Mouse (Mus musculus) liver, embryonic 15.5 days (tissue): ENCODE results near the gene Ism2. TPM values are rescaled to one million over a fixed set of nuclear protein-coding genes. Genes with fewer than 3 reads are reported as not detected.
A peak's percentile ranks its signal among the peaks of the same experiment; 100 is the strongest.

Source experiments
- ATAC-seq: fragments of 200-750 bp; cut with Nextera tagmentation; 2 replicates; pipeline ENCODE4 v1.8.0; 2017; ENCODE audit warnings: moderate number of reproducible peaks, mild to moderate bottlenecking, moderate library complexity; ENCODE audit not compliant: insufficient read depth
- H3K27ac ChIP-seq: fragments of 300-500 bp; sonication (generic); replicated peaks from 2 replicates; pipeline ENCODE4 v1.5.1; 2015; ENCODE audit warnings: mild to moderate bottlenecking, inconsistent platforms
- H3K27me3 ChIP-seq: fragments of 300-500 bp; sonication (generic); 2 replicates; pipeline ENCODE4 v1.6.1; 2015; ENCODE audit warnings: mild to moderate bottlenecking, inconsistent platforms
- H3K36me3 ChIP-seq: fragments of 300-500 bp; sonication (generic); replicated peaks from 2 replicates; pipeline ENCODE4 v1.6.1; 2015; ENCODE audit warnings: moderate library complexity, mild to moderate bottlenecking, inconsistent platforms
- H3K4me1 ChIP-seq: fragments of 300-500 bp; sonication (generic); replicated peaks from 2 replicates; pipeline ENCODE4 v1.6.1; 2015; ENCODE audit warnings: inconsistent platforms
- H3K4me2 ChIP-seq: fragments of 300-500 bp; sonication (generic); 2 replicates; pipeline ENCODE4 v1.6.1; 2015; ENCODE audit warnings: moderate library complexity, mild to moderate bottlenecking, inconsistent platforms
- H3K4me3 ChIP-seq: fragments of 300-500 bp; sonication (generic); replicated peaks from 2 replicates; pipeline ENCODE4 v1.5.1; 2015; ENCODE audit warnings: mild to moderate bottlenecking, inconsistent platforms
- H3K9ac ChIP-seq: fragments of 300-500 bp; sonication (generic); 2 replicates; pipeline ENCODE4 v1.6.1; 2015; ENCODE audit warnings: moderate library complexity, mild to moderate bottlenecking, inconsistent platforms
- H3K9me3 ChIP-seq: fragments of 300-500 bp; sonication (generic); replicated peaks from 2 replicates; pipeline ENCODE4 v1.6.1; 2016; ENCODE audit warnings: inconsistent platforms
- WGBS: fragments of 180-500 bp; shearing (Covaris S2); methylation state at CpG from one replicate; pipeline ENCODE4 v1.1.7; 2015; ENCODE audit warnings: mixed read lengths; ENCODE audit not compliant: insufficient replicate concordance; 5-methylcytosine and 5-hydroxymethylcytosine counted together
- polyA plus RNA-seq: library from polyadenylated mRNA; unstranded; fragments of >200 nt; fragmentation: Nextera tagmentation; extraction: Ambion mirVana; gene quantifications from 2 replicates; pipeline ENCODE4 v1.2.1, GENCODE M21; 2015

Ism2 gene
- polyA plus RNA-seq, 1 experiment from 2014 or later, result 0.15 TPM

DNA sequence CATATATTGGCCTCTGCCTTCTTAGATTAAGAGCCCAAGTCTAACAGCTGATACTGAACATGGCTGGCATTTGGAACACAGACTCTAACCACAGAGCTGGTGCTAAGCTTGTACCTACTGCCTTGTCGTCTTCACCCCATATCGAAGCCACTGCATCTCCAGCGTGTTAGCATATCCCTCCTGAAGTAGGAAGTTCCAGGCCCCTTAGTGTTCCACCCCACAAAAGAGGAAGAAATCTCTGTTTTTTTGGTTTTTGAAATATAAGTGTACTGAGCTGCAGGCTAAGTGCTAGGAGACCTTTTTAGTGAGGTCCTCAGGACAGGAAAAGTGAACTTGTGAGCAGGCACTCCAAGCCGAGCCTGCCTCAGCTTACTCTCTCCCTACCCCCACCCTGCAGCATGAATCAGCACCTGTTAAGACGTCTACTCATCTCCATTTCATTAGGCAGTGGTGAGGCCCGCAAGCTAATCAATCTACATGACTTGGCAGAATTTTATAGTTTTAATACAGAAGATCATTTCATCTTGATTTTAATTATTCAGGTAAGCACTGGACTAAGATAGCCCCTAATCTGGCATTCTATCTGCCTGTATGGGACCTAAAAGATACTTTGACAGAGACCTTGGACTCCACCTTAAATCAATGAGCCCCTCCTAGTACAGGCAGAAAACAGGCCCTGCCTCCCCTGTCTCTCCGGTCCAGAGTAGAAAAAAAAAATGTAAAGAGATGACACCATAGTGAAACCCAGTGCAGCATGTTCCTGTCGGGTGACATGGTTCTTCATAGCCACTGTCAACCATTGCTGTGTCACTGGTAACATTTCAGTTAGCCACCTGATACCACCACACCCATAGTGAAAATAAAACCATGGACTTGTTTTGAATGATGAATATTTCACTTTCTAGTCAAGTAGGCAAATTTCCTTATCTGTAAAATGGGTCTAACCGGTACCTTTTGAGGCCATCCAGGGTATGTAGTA, 24.4 kb downstream of the Ism2 start:
- H3K4me2 ChIP-seq, result no peak overlapping the region
- H3K9ac ChIP-seq, result no peak overlapping the region
- H3K4me3 ChIP-seq, result no peak overlapping the region
- peaks cover 58% of the 10 kb centered on the region for H3K36me3 ChIP-seq
- no peaks in the 10 kb centered on the region for H3K27me3 ChIP-seq
- WGBS, result 46% methylated on average over 9 of the region's 9 CpGs
- peaks cover 26% of the 10 kb centered on the region for H3K4me1 ChIP-seq
- peak overlapping the region; percentile 73 for H3K27ac ChIP-seq
- peak; percentile 84 for ATAC-seq
- H3K9me3 ChIP-seq, result no peaks in the 10 kb centered on the region

GRCm38 (mm10) chr12:87267682-87268081, 31.8 kb downstream of the Ism2 start:
- H3K9ac ChIP-seq, result peak overlapping the region; percentile 88
- peak overlapping the region; percentile 94; the same call in 1 of the 2 replicates for H3K27ac ChIP-seq
- H3K4me2 ChIP-seq, result peak overlapping the region; percentile 86
- ATAC-seq, result no peak
- peaks cover 25% of the 10 kb centered on the region for H3K4me1 ChIP-seq
- H3K4me3 ChIP-seq, result peak overlapping the region; percentile 84
- peaks cover 49% of the 10 kb centered on the region for H3K36me3 ChIP-seq
- H3K27me3 ChIP-seq, result no peaks in the 10 kb centered on the region
- no peaks in the 10 kb centered on the region for H3K9me3 ChIP-seq
- 13% methylated on average over 4 of the region's 4 CpGs for WGBS

- Histone ChIP-seq H3K4me3 (peak overlapping the region; percentile 84), H3K9me3 (no peaks in the 10 kb centered on the region), H3K36me3 (peaks cover 47% of the 10 kb centered on the region), H3K27ac (peak overlapping the region; percentile 94), H3K4me2 (peak overlapping the region; percentile 86), H3K27me3 (no peaks in the 10 kb centered on the region), H3K9ac (peak overlapping the region; percentile 88), H3K4me1 (peaks cover 25% of the 10 kb centered on the region)
- peak; percentile 41 for ATAC-seq
- under 1% methylated on average over 31 of the region's 31 CpGs for WGBS
Observed at GRCm38 (mm10) chr12:87266827-87267603, 32.5 kb downstream of the Ism2 start.

DNA sequence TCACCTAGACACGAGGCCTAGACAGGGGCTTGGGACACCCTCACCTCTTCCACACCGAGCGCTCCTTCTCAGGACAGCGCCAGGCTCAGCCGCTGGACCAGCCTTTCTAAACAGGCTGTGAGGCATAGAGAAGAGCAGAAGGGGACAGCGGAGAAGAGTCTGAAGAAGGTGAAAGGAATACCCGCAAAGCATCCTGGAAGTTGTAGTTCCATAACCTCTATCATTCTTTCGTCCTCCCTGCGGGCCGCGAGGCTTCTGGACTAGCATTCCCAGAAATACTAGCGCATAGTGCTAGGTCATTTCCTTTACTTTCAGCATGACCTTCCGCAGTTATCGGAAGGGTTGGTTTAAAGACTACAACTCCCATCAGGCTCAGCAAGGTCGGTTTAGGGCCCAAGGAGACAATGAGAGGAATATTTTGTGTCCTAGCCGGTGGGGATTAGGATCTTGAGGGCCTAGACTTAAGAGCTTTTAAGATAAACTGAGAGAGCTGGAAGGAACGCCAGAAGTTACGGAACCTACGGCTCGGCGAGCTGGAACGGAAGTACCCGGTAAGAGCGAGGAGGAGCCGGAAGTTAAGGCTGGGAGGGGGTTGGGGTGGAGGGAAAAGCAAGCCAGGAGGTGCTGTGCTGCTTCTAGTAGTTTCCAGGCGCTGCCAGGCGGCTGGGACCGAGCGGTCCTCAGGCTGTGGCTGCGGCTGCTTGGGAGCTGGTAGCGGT, 33.2 kb downstream of the Ism2 start, which contains the start of the genes Vipas39 and Ahsa1:
Gene Vipas39 (minus strand): TSS at position 149 of the 719 bp plus-strand sequence.
Gene Ahsa1 (plus strand): TSS at position 372 of the 719 bp plus-strand sequence.
- Histone ChIP-seq H3K27ac (peak within 1 kb of the TSS; percentile 94), H3K4me3 (peak within 1 kb of the TSS; percentile 84), H3K27me3 (no peaks in the 10 kb centered on the region), H3K36me3 (peaks cover 47% of the 10 kb centered on the region), H3K4me1 (peaks cover 25% of the 10 kb centered on the region), H3K9ac (peak within 1 kb of the TSS; percentile 88), H3K9me3 (no peaks in the 10 kb centered on the region), H3K4me2 (peak within 1 kb of the TSS; percentile 86)
- ATAC-seq, result peak; percentile 96
- under 1% methylated on average over 31 of the region's 31 CpGs for WGBS

DNA sequence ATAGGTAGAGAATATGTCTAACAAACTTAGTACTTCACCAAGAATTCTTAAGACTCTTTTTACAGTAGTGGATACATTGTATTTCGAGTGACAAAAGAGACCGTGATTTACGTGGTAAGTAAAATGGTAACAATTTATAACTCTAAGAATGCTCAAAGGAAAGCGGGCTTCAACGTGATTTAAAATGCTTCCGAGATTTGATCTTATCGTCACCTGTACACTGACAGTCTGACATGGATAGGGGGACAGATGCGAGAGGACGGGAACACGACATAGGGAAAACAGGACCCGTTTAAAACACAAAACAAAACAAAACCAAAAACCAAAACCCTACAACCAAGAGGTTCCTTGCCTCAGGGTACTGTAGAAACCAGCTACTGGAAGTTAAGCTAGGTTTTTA, 34.1 kb downstream of the Ism2 start:
- Histone ChIP-seq H3K4me3 (peak overlapping the region; percentile 84), H3K9me3 (no peaks in the 10 kb centered on the region), H3K27ac (peak overlapping the region; percentile 74), H3K36me3 (peaks cover 44% of the 10 kb centered on the region), H3K4me1 (peaks cover 25% of the 10 kb centered on the region), H3K9ac (peak overlapping the region; percentile 88), H3K27me3 (no peaks in the 10 kb centered on the region), H3K4me2 (peak overlapping the region; percentile 86)
- no peak for ATAC-seq
- 21% methylated on average over 11 of the region's 11 CpGs for WGBS

DNA sequence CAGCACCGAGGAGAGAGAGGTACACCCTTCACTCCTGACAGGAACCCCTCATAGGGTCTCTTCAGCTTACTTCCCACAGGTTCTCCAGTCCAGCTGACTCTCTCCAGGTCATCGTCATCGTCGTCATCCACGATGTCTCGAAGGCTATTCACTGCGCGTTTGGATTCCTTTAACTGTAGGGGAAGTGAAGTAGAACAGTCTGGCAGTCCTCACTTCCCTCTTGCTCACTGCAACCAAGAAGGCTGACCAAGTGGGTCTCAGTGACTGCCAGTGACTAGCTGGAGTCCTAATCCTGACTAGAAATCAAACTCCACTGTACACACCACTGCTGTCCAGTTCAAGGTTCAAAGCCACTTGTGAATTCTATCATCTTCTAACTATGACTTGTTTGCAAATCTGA, 38.9 kb downstream of the Ism2 start:
- H3K27ac ChIP-seq, result no peak overlapping the region
- H3K4me1 ChIP-seq, result peaks cover 17% of the 10 kb centered on the region
- ATAC-seq, result no peak
- H3K9ac ChIP-seq, result no peak overlapping the region
- WGBS, result 81% methylated on average over 8 of the region's 8 CpGs
- H3K36me3 ChIP-seq, result peaks cover 44% of the 10 kb centered on the region
- H3K9me3 ChIP-seq, result no peaks in the 10 kb centered on the region
- H3K27me3 ChIP-seq, result no peaks in the 10 kb centered on the region
- H3K4me3 ChIP-seq, result no peak overlapping the region
- no peak overlapping the region for H3K4me2 ChIP-seq

DNA sequence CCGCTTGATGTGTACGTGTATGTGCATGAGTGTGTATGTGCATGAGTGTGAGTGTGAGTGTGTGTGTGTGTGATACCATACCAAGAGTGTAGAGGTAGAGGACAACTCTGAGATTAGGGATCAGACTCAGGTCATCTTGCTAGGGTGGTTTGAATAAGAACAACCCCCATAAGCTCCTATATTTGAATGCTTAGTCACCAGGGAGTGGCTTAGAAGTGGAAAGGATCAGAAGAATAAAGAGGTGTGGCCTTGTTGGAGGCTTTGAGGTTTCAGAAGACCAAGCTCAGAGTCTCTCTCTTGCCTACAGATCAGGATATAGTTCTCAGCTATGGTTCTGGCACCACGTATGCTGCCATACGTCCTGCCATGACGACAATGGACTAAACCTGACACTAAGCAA, 42.9 kb downstream of the Ism2 start:
- ATAC-seq, result 0 out of 2 replicates have a peak, but pooled peaks have one; percentile 42

DNA sequence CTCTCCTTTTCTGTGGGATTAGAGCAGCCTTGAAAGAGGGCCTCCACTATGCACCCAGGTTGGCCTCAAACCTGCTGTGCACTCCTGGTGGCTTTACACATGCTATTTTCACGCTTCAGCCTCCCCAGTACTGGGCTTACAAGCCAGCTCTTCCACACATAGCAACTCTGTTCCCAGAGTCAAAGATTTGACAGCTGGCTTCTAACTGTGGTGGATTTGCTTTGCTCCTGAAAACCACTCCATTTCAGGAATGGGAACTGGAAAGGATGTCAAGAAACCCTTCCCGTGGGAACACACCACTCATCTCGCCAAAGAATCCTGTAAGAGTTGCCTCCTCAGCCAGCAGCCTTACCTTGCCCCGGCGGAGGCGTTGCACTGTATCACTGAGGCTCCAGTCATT, 45.6 kb downstream of the Ism2 start:
- H3K9me3 ChIP-seq, result no peaks in the 10 kb centered on the region
- H3K4me1 ChIP-seq, result peaks cover 20% of the 10 kb centered on the region
- ATAC-seq, result no peak
- no peak overlapping the region for H3K9ac ChIP-seq
- H3K36me3 ChIP-seq, result peaks cover 48% of the 10 kb centered on the region
- no peak overlapping the region for H3K4me2 ChIP-seq
- H3K27ac ChIP-seq, result no peak overlapping the region
- WGBS, result 86% methylated on average over 6 of the region's 6 CpGs
- no peaks in the 10 kb centered on the region for H3K27me3 ChIP-seq
- H3K4me3 ChIP-seq, result no peak overlapping the region

More for the DNA sequence above, 42.9 kb downstream of the Ism2 start:
- WGBS, result 76% methylated on average over 5 of the region's 5 CpGs
- H3K4me1 ChIP-seq, result peaks cover 8% of the 10 kb centered on the region
- H3K27ac ChIP-seq, result no peak overlapping the region
- no peaks in the 10 kb centered on the region for H3K27me3 ChIP-seq
- H3K36me3 ChIP-seq, result peaks cover 54% of the 10 kb centered on the region
- H3K9ac ChIP-seq, result no peak overlapping the region
- H3K9me3 ChIP-seq, result no peaks in the 10 kb centered on the region
- H3K4me2 ChIP-seq, result no peak overlapping the region
- H3K4me3 ChIP-seq, result no peak overlapping the region

GRCm38 (mm10) chr12:87250161-87250560, 49.3 kb downstream of the Ism2 start:
- H3K27me3 ChIP-seq, result no peaks in the 10 kb centered on the region
- H3K4me2 ChIP-seq, result peak overlapping the region; percentile 7; the same call in 1 of the 2 replicates
- H3K36me3 ChIP-seq, result peaks cover 52% of the 10 kb centered on the region
- ATAC-seq, result peak; percentile 60; the same call in 1 of the 2 replicates
- no peak overlapping the region for H3K9ac ChIP-seq
- no peak overlapping the region for H3K4me3 ChIP-seq
- 35% methylated on average over 6 of the region's 6 CpGs for WGBS
- no peak overlapping the region for H3K27ac ChIP-seq
- no peaks in the 10 kb centered on the region for H3K9me3 ChIP-seq
- H3K4me1 ChIP-seq, result peaks cover 13% of the 10 kb centered on the region

DNA sequence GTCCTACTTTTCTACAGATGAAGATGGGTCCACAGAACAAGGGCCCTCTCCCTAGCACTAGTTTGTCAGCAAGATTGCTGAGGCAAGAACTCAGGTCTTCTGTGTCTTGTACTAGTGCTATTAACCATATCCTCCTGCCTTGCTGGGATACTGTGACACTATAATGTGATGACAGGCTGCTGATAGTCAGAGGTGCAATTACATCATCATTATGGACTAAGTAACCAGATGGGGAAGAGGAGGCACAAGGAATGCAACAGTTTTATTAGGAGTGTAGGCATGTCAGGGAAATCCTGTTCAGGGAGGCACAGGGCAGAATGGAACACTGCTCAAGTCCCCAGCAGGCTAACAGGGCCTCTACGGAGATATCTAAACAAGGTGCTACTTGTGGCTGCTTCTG, 60.9 kb downstream of the Ism2 start, which contains the start of gene Noxred1:
Gene Noxred1 (minus strand): TSS at position 101 of the 400 bp plus-strand sequence.
- no peak within 1 kb of the TSS for H3K4me2 ChIP-seq

More for the DNA sequence above, 60.9 kb downstream of the Ism2 start, which contains the start of gene Noxred1:
- Histone ChIP-seq H3K27me3 (no peaks in the 10 kb centered on the region), H3K9ac (no peak within 1 kb of the TSS), H3K4me3 (no peak within 1 kb of the TSS), H3K4me1 (no peaks in the 10 kb centered on the region), H3K36me3 (peaks cover 33% of the 10 kb centered on the region), H3K27ac (no peak within 1 kb of the TSS), H3K9me3 (no peaks in the 10 kb centered on the region)
- WGBS, result 84% methylated on average over 1 of the region's 1 CpGs
- ATAC-seq, result no peak
